Mouse (Mus musculus) erythroblast, embryonic 14.5 days (primary cell): ENCODE results near the gene Szt2.

Source experiments
- GATA1 ChIP-seq: IDR thresholded peaks from 2 replicates; pipeline ENCODE4 v1.6.1; 2012; ENCODE audit warnings: low read length, inconsistent platforms, mixed read lengths
- TAL1 ChIP-seq: IDR thresholded peaks from 3 replicates; pipeline ENCODE4 v1.6.1; 2012; ENCODE audit warnings: low read length, inconsistent platforms, mixed read lengths

GRCm38 (mm10) chr4:118341447-118341846 is 67.6 kb downstream of the Szt2 start:
- TF ChIP-seq GATA1 (no peak), TAL1 (no peak)
